Mouse (Mus musculus): ENCODE data around the gene Mlph.

GRCm38 (mm10) chr1:90995916-90996315, 81.0 kb downstream of the Mlph start:
- TF ChIP-seq CTCF (IDR thresholded peaks at IDR 0.05; ENCODE audit: low read depth, low read length), result no peak
- no peak for TF ChIP-seq POLR2A (IDR thresholded peaks at IDR 0.05; ENCODE audit: insufficient read depth, low read length)
